Mouse (Mus musculus): ENCODE results near the gene Gpr156. TPM values are rescaled to one million over a fixed set of nuclear protein-coding genes. Genes with fewer than 3 reads are reported as not detected.

Gene Gpr156
- polyA plus RNA-seq, 2 experiments, result 0.59 to 0.78 TPM

GRCm38 (mm10) chr16:37871112-37871715, 45.1 kb upstream of the Gpr156 start:
- H3K36me3 ChIP-seq (ENCODE audit: control insufficient read depth, insufficient read depth, low read length), result 0 out of 2 replicates have a peak, but pooled peaks cover 5% of the 10 kb centered on the region

GRCm38 (mm10) chr16:37874501-37875235, 41.6 kb upstream of the Gpr156 start:
- peaks cover 13% of the 10 kb centered on the region; the same call in 1 of the 2 replicates for H3K4me1 ChIP-seq (ENCODE audit: control insufficient read depth, insufficient read depth, low read length)
- H3K4me2 ChIP-seq (replicated peaks; ENCODE audit: low read depth, low read length, severe bottlenecking), result no peak overlapping the region
- ATAC-seq (ENCODE audit: low FRiP score, low read depth), result no peak
- DNase-seq (ENCODE audit: low spot score), result no peak
- no peak overlapping the region for H3K4me3 ChIP-seq (replicated peaks; ENCODE audit: low read length)
- WGBS, result 88% methylated on average over 4 of the region's 4 CpGs
- peaks cover 33% of the 10 kb centered on the region for H3K36me3 ChIP-seq (ENCODE audit: control insufficient read depth, insufficient read depth, low read length)
- TF ChIP-seq POLR2A (IDR thresholded peaks at IDR 0.05; ENCODE audit: borderline replicate concordance, extremely low read depth, insufficient read depth, insufficient read length), result no peak
- no peaks in the 10 kb centered on the region for H3K9me3 ChIP-seq (ENCODE audit: control insufficient read depth, low read length)
- no peak overlapping the region for H3K27ac ChIP-seq (replicated peaks; ENCODE audit: low read depth, low read length)
- H3K9ac ChIP-seq (ENCODE audit: low read depth, low read length, severe bottlenecking), result no peak overlapping the region
- no peaks in the 10 kb centered on the region for H3K27me3 ChIP-seq (ENCODE audit: control insufficient read depth, insufficient read depth, low read length)

More at GRCm38 (mm10) chr16:37871112-37871715, 45.1 kb upstream of the Gpr156 start:
- no peak overlapping the region for H3K4me2 ChIP-seq (replicated peaks; ENCODE audit: low read depth, low read length, severe bottlenecking)
- H3K4me1 ChIP-seq (ENCODE audit: control insufficient read depth, insufficient read depth, low read length), result peaks cover 14% of the 10 kb centered on the region; the same call in 1 of the 2 replicates
- H3K9me3 ChIP-seq (ENCODE audit: control insufficient read depth, low read length), result no peaks in the 10 kb centered on the region
- no peaks in the 10 kb centered on the region for H3K27me3 ChIP-seq (ENCODE audit: control insufficient read depth, insufficient read depth, low read length)
- no peak for ATAC-seq (ENCODE audit: low FRiP score, low read depth)
- no peak for TF ChIP-seq POLR2A (IDR thresholded peaks at IDR 0.05; ENCODE audit: borderline replicate concordance, extremely low read depth, insufficient read depth, insufficient read length)
- H3K4me3 ChIP-seq (replicated peaks; ENCODE audit: low read length), result no peak overlapping the region
- no peak for DNase-seq (ENCODE audit: low spot score)
- H3K9ac ChIP-seq (ENCODE audit: low read depth, low read length, severe bottlenecking), result no peak overlapping the region
- H3K27ac ChIP-seq (replicated peaks; ENCODE audit: low read depth, low read length), result no peak overlapping the region
- WGBS, result 81% methylated on average over 4 of the region's 4 CpGs

GRCm38 (mm10) chr16:37877406-37877805, 38.9 kb upstream of the Gpr156 start:
- no peaks in the 10 kb centered on the region for H3K9me3 ChIP-seq (ENCODE audit: control insufficient read depth, low read length)
- H3K4me1 ChIP-seq (ENCODE audit: control insufficient read depth, insufficient read depth, low read length), result no peaks in the 10 kb centered on the region
- H3K27me3 ChIP-seq (ENCODE audit: control insufficient read depth, insufficient read depth, low read length), result no peaks in the 10 kb centered on the region
- H3K4me3 ChIP-seq (replicated peaks; ENCODE audit: low read length), result no peak overlapping the region
- H3K36me3 ChIP-seq (ENCODE audit: control insufficient read depth, insufficient read depth, low read length), result peaks cover 52% of the 10 kb centered on the region
- no peak for TF ChIP-seq POLR2A (IDR thresholded peaks at IDR 0.05; ENCODE audit: borderline replicate concordance, extremely low read depth, insufficient read depth, insufficient read length)
- DNase-seq (ENCODE audit: low spot score) (no peak), ATAC-seq (ENCODE audit: low FRiP score, low read depth) (no peak)
- H3K4me2 ChIP-seq (replicated peaks; ENCODE audit: low read depth, low read length, severe bottlenecking), result no peak overlapping the region
- no peak overlapping the region for H3K27ac ChIP-seq (replicated peaks; ENCODE audit: low read depth, low read length)
- H3K9ac ChIP-seq (ENCODE audit: low read depth, low read length, severe bottlenecking), result no peak overlapping the region
- WGBS, result 91% methylated on average over 3 of the region's 3 CpGs

- no peak overlapping the region for H3K4me3 ChIP-seq (replicated peaks; ENCODE audit: low read length)
- TF ChIP-seq POLR2A (IDR thresholded peaks at IDR 0.05; ENCODE audit: borderline replicate concordance, extremely low read depth, insufficient read depth, insufficient read length), result no peak
- ATAC-seq (ENCODE audit: low FRiP score, low read depth) (no peak), DNase-seq (ENCODE audit: low spot score) (no peak)
- no peak overlapping the region for H3K4me2 ChIP-seq (replicated peaks; ENCODE audit: low read depth, low read length, severe bottlenecking)
- H3K36me3 ChIP-seq (ENCODE audit: control insufficient read depth, insufficient read depth, low read length), result peaks cover 67% of the 10 kb centered on the region
- no peak overlapping the region for H3K27ac ChIP-seq (replicated peaks; ENCODE audit: low read depth, low read length)
- WGBS, result 94% methylated on average over 7 of the region's 7 CpGs
- no peaks in the 10 kb centered on the region for H3K4me1 ChIP-seq (ENCODE audit: control insufficient read depth, insufficient read depth, low read length)
- no peaks in the 10 kb centered on the region for H3K27me3 ChIP-seq (ENCODE audit: control insufficient read depth, insufficient read depth, low read length)
- no peaks in the 10 kb centered on the region for H3K9me3 ChIP-seq (ENCODE audit: control insufficient read depth, low read length)
- H3K9ac ChIP-seq (ENCODE audit: low read depth, low read length, severe bottlenecking), result no peak overlapping the region
Measured at GRCm38 (mm10) chr16:37878951-37879505, 37.3 kb upstream of the Gpr156 start.

GRCm38 (mm10) chr16:37879750-37880419, 36.4 kb upstream of the Gpr156 start:
- 94% methylated on average over 4 of the region's 4 CpGs for WGBS
- peaks cover 71% of the 10 kb centered on the region for H3K36me3 ChIP-seq (ENCODE audit: control insufficient read depth, insufficient read depth, low read length)
- no peak overlapping the region for H3K27ac ChIP-seq (replicated peaks; ENCODE audit: low read depth, low read length)
- ATAC-seq (ENCODE audit: low FRiP score, low read depth) (no peak), DNase-seq (ENCODE audit: low spot score) (no peak)
- no peak overlapping the region for H3K4me3 ChIP-seq (replicated peaks; ENCODE audit: low read length)
- no peak for TF ChIP-seq POLR2A (IDR thresholded peaks at IDR 0.05; ENCODE audit: borderline replicate concordance, extremely low read depth, insufficient read depth, insufficient read length)
- no peak overlapping the region for H3K4me2 ChIP-seq (replicated peaks; ENCODE audit: low read depth, low read length, severe bottlenecking)
- H3K27me3 ChIP-seq (ENCODE audit: control insufficient read depth, insufficient read depth, low read length), result no peaks in the 10 kb centered on the region
- no peaks in the 10 kb centered on the region for H3K9me3 ChIP-seq (ENCODE audit: control insufficient read depth, low read length)
- H3K9ac ChIP-seq (ENCODE audit: low read depth, low read length, severe bottlenecking), result no peak overlapping the region
- H3K4me1 ChIP-seq (ENCODE audit: control insufficient read depth, insufficient read depth, low read length), result no peaks in the 10 kb centered on the region
